Comparison of ENCODE assay signal across 22 mouse cellular contexts in the genomic region with DNA sequence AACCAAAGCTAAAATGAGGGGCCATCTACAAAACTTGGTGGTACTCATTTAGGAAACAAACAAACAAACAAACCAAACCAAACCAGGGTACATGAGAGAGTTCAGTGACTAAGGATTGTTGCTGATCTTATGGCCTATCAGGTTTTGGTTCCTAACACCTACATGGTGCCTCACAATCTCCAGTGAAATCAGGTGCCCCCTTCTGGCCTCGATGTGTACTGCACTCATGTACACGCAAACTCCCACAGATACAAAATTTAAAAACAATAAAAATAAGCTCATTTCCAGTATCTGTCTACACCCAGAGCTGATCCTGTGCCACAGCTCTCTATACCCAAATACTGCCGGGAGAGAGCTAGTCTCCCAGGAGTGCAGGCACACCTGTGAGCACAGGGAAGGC.
A peak's percentile ranks its signal among the peaks of the same experiment; 100 is the strongest.
DNase-seq lines count a peak whose midpoint lies in the region; TF ChIP-seq lines count a peak whose summit lies in the region.
"Had no signal": no experiment of that assay in that cellular context is flagged by ENCODE, and none has a peak within 500 bp of the region (broad histone marks: within the 10 kb centered on the region; RNA-seq: fewer than 3 reads in every experiment).

No protein-coding gene starts in this region.

- no peaks in the 10 kb centered on the region for H3K27me3 ChIP-seq in ES-Bruce4 (ENCODE audit: control insufficient read depth, insufficient read depth, low read length, poor library complexity, severe bottlenecking)
- H3K27me3 ChIP-seq: embryonic facial prominence, embryonic 13.5 days; limb, embryonic 13.5 days; midbrain, embryonic 12.5 days; neural tube, embryonic 15.5 days had no signal

- H3K4me1 ChIP-seq in ES-Bruce4 (ENCODE audit: control insufficient read depth, insufficient read depth, low read length), result no peaks in the 10 kb centered on the region
- H3K4me1 ChIP-seq: embryonic facial prominence, embryonic 13.5 days; limb, embryonic 13.5 days; midbrain, embryonic 12.5 days; neural tube, embryonic 15.5 days had no signal

- no peak for TF ChIP-seq EP300 in ES-Bruce4 (IDR thresholded peaks at IDR 0.05; ENCODE audit: insufficient read depth, low read depth, low read length)

- no peak overlapping the region for H3K27ac ChIP-seq in gastrocnemius, adult 2 months
- H3K27ac ChIP-seq in left cerebral cortex, adult 2 months, result no peak overlapping the region
- no peak overlapping the region for H3K27ac ChIP-seq in ES-Bruce4 (ENCODE audit: insufficient read depth, low read length)
- H3K27ac ChIP-seq: embryonic facial prominence, embryonic 13.5 days; hindbrain, embryonic 14.5 days; limb, embryonic 13.5 days; midbrain, embryonic 12.5 days; neural tube, embryonic 15.5 days had no signal

- no peaks in the 10 kb centered on the region; the same call in 1 of the 2 replicates for H3K9me3 ChIP-seq in ES-Bruce4 (replicated peaks; ENCODE audit: control insufficient read depth, insufficient read depth, low read length, poor library complexity, severe bottlenecking)
- H3K9me3 ChIP-seq: limb, embryonic 13.5 days; midbrain, embryonic 12.5 days; neural tube, embryonic 15.5 days had no signal

- H3K4me3 ChIP-seq in gastrocnemius, adult 2 months, result no peak overlapping the region
- no peak overlapping the region for H3K4me3 ChIP-seq in left cerebral cortex, adult 2 months
- no peak overlapping the region for H3K4me3 ChIP-seq in ES-Bruce4 (ENCODE audit: low read depth, low read length)
- H3K4me3 ChIP-seq: embryonic facial prominence, embryonic 13.5 days; limb, embryonic 13.5 days; midbrain, embryonic 12.5 days; myocyte; neural tube, embryonic 15.5 days had no signal

- no peak overlapping the region for H3K9ac ChIP-seq in ES-Bruce4 (ENCODE audit: low read depth, poor library complexity, severe bottlenecking)
- H3K9ac ChIP-seq: embryonic facial prominence, embryonic 13.5 days; hindbrain, embryonic 14.5 days; limb, embryonic 13.5 days; midbrain, embryonic 12.5 days; neural tube, embryonic 15.5 days had no signal

- no peak for DNase-seq in gastrocnemius, adult 2 months
- DNase-seq in gastrocnemius, postnatal 14 days, result no peak
- no peak for DNase-seq in left cerebral cortex, adult 2 months (ENCODE audit: extremely low spot score in 1 of 2, low spot score in 2 of 2)
- DNase-seq in left cerebral cortex, adult 8-10 months (ENCODE audit: low spot score in 2 of 2), result no peak
- peak; percentile 60 for DNase-seq in ZHBTc4 (ENCODE audit: low read depth, low spot score)
- no peak for DNase-seq in adrenal gland, adult (ENCODE audit: inconsistent age in 2 of 2, low spot score in 1 of 2)
- DNase-seq: adrenal gland, postnatal 14 days; cerebellum, adult 18-20 months; gastrocnemius, postnatal 36 days; heart, postnatal 14 days; kidney, adult 11 months; lung, adult 18-20 months; right cerebral cortex, postnatal 25 days; thymus, postnatal 25 days had no signal

- intact Hi-C loops in gastrocnemius, adult 2 months (cut with DNase I), result no loop called here
- intact Hi-C loops in gastrocnemius, postnatal 14 days (cut with DNase I; ENCODE audit: low total_unique reads), result no loop called here
- intact Hi-C loops in left cerebral cortex, adult 2 months (cut with DNase I), result no loop called here

- no peaks in the 10 kb centered on the region for H3K36me3 ChIP-seq in ES-Bruce4 (ENCODE audit: control insufficient read depth, insufficient read depth, low read length, poor library complexity, severe bottlenecking)
- H3K36me3 ChIP-seq: embryonic facial prominence, embryonic 13.5 days; G1E; limb, embryonic 13.5 days; midbrain, embryonic 12.5 days; neural tube, embryonic 15.5 days had no signal

- TF ChIP-seq CTCF in gastrocnemius, adult 2 months (IDR thresholded peaks at IDR 0.05), result peak; percentile 13; the same call in 1 of the 2 replicates
- TF ChIP-seq CTCF in left cerebral cortex, adult 2 months (IDR thresholded peaks at IDR 0.05), result peak; percentile 37
- peak; percentile 32 for TF ChIP-seq CTCF in ES-Bruce4 (IDR thresholded peaks at IDR 0.05; ENCODE audit: low read depth, low read length)

- TF ChIP-seq POLR2A in ES-Bruce4 (IDR thresholded peaks at IDR 0.05; ENCODE audit: insufficient read depth, low read length), result no peak
